Mouse (Mus musculus) cerebellum, postnatal 4 days (tissue): ENCODE results near the gene Zfyve27.
A peak's percentile ranks its signal among the peaks of the same experiment; 100 is the strongest.

Experiments
- DNase-seq, 2 experiments: peaks; one replicate each; pipeline ENCODE4 v3.0.0; 2022; ENCODE audit warnings: low spot score in 2 of 2, mixed read lengths in 1 of 2

Zfyve27 gene

DNA sequence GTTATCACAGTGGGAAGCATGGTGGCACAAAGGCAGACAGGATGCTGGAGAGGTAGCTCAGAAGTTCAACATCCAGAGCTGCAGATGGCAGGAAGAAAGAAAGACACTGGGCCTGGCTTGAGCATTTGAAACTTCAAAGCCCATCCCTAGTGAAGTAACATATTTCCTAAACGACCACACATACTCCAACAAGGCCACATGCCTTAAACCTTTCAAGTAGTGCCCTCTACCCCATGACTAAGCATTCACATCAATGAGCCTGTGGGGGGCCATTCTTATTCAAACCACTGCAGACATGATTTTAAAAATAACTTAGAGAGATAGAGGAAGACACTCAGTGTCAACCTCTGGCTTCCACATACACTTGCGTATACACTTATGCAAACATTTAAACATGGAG lies 21.0 kb upstream of the Zfyve27 start:
- DNase-seq: no peak

DNA sequence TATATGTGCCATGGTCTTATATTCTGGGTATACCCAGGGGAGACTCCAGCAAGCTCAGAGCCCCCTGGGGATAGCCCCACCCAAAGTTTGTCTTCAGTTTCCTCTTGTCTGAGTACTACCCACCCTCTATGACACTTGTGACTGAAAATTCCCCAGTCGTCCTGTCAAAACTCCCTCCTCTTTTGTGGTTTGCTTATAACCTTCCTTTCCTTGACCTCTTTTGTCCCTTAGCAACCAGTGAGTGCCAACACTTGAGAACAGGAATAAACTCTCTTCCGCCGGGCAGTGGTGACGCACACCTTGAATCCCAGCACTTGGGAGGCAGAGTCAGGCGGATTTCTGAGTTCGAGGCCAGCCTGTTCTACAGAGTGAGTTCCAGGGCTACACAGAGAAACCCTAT lies 19.7 kb upstream of the Zfyve27 start:
- no peak for DNase-seq

DNA sequence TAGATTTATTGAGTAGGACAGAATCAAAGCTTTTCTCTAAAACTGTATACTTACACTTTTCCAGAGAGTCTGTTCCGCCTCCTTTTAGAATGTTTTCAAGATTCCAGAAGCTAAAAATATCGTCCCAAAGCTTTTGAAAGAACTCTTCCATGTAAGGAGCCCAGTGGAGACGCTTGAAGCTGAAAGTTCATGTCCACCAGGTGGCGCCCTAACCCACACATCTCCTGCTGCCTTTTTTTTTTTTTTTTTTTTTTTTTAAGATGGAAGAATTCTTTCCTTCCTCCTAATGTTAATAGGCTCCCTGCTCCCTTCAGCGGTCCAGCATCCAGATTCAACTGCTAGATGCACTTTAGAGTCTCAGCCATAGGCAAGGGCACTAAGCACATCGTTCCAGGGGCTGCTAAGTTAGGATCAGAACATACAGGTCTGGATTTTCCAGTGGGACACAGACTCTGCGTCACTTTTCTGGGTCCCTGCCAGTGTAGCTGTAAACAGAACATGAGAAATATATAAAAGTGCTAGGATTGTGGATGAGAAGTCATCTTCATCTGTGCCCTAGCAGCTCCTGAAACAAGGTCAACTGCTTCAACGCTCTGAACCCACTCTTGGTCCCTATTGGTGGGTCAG lies 19.1 kb upstream of the Zfyve27 start:
- peak; percentile 54 to 88 for DNase-seq

DNA sequence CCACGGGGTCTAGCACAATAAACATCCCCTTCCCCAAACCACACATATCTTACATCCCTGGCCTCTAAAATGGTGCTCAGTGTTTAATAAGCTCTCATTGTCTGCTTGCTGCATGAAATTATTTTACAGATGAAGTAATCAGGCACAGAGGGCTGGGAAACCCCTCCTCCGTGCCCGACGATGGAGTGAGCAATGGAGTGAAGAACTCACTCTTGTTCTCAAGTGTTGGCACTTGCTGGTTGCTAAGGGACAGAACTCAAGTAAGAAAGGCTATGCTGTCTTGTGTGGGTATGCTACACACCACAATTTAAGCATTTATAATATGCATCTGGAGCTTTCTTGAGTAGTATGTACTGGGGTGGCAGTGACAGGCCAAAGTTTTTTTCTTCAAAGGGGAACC lies 18.5 kb upstream of the Zfyve27 start:
- no peak for DNase-seq

DNA sequence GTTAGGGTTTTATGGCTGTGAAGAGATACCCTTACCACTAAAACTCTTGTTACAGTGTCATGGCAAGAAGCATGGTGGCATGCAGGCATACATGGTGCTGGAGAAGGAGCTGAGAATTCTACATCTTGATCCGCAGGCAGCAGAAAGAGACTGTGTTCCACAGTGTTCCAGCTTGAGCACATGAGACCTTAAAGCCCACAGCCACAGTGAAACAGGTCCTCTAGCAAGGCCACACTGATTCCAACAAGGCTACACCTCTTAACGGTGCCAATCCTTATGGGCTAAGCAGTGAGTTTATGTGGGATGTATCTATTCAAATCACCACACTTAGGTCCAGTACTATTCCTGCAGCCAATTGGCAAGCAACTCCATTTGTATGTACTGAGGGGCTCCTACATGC lies 18.0 kb upstream of the Zfyve27 start:
- no peak for DNase-seq

DNA sequence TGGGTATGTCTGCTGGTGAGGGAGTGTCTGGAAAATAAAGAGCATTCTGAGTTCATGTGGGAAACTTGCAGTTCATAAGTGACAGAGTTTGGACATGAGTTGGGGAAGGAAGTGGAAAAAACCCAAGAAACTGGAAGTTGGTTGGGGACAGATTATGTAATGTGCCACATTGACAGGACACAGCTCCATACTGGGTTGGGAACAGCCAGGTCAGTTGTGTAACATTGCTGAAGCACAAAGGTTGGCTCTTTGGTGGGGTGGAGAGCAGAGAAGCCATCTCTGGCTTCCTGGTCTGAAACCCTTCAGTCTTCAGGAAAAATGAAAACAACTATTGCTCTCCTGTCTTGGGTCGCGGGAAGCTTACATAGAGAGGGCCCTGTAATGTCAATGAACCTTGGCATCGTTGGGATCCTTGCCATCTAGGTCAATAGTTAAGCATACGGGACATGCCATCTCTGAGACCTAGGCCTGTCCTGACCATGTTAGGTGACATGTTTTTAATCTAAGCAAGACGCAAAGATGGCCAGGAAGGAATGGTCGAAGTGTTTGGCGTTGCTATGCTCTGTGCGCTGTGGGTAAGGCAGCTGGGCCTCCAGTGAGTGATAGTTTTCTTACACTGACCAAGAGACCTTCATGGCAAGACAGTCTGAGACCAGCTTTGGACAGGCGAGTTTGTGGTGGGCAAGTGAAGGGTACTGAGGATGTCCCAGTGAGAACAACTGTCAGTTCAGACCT lies 17.3 kb upstream of the Zfyve27 start:
- no peak for DNase-seq

DNA sequence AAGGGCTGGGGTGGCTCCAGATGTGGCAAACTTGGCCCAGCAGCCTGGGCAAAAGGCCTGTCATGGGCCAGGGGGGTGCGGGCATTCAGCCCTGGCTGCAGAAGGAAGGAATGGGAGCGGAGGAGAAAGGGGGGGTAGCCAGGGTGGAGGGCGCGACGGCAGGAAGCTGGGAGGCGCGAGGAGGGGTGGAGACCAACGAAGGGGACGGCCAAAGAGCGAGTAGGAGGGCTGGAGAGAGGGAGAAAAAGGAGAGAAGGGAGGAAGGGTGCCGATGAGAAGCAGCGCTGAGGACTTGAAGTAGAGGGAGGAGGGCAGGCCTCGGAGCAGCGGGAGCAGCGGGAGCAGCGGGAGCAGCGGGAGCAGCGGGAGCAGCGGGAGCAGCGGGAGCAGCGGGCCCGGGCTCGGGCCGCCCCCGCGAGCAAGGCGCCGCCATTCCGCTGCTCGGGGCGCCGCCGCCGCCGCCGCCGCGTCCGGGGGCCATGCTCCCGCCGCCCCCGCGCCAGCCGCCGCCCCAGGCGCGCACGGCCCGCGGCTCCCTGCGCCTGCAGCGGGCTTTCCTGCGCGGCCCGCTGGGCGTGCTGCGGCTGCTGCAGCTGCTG lies 16.5 kb upstream of the Zfyve27 start, which contains the start of gene Marveld1:
TSS of gene Marveld1 (plus strand) at position 231 of the 599 bp plus-strand sequence.
- peak in 1 of 2 experiments; percentile 39 for DNase-seq

DNA sequence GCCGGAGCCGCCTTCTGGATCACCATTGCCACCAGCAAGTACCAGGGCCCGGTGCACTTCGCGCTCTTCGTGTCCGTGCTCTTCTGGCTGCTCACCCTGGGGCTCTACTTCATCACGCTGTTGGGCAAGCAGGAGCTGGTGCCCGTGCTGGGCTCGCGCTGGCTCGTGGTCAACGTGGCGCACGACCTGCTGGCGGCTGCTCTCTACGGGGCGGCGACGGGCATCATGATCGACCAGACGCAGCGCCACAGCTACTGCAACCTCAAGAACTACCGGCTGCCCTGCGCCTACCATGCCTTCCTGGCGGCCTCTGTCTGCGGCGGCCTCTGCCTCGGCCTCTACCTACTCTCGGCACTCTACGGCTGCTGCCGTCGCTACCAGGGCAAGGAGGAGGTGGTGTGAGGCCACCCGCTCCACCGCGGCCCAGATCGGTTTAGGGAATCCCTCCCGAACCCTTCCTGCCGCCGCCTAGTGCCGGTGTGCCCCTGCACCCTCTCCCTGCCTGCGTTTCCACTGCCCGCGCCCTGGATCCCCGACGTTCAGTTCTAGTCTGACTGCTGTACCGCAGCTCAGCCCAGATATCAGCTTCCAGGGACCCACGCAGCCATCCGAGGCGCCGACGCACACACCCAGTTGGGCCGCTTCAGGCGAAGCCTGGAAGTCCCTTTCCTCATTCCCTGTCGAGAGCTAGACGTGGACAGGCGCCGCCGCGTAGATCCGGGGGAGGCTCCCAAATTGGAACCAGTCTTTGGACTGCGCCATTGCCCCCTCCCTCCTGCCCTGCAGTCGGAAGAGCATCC lies 15.8 kb upstream of the Zfyve27 start:
- peak in 1 of 2 experiments; percentile 59 for DNase-seq

DNA sequence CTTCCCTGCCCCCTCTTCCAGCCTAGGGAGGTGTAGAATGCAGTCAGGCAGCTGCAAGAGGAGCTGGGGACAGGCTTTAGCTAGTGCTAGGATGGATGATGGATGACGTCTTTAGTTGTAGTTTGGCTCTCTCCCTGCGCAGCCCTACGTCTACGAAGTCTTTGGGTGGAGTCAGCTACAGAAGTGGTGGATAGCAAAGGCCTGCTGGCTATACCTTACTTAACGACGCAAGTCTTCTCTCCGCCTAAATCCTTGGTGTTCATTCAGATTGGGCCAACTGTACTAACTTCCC lies 15.2 kb upstream of the Zfyve27 start:
- DNase-seq: no peak

DNA sequence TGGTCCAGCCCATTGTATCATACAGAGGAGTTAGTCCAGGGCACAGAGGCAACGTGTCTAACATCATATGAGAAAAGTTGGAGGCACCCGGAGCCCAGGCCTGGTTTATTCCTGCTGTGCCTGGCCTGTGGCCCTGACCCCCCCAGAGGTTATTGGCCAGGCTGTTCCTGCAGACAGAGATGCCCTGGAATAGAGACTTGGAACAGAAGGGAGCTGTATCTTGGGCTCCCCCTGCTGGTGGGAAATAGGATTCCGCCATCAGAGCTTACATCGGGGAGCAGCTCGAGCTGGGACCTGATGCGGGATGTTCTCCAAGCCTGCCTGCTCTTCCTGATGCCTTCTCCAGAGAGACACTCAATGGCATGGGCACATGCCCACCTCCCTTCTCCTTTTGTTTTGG lies 11.8 kb upstream of the Zfyve27 start:
- DNase-seq: peak; percentile 77 to 90

DNA sequence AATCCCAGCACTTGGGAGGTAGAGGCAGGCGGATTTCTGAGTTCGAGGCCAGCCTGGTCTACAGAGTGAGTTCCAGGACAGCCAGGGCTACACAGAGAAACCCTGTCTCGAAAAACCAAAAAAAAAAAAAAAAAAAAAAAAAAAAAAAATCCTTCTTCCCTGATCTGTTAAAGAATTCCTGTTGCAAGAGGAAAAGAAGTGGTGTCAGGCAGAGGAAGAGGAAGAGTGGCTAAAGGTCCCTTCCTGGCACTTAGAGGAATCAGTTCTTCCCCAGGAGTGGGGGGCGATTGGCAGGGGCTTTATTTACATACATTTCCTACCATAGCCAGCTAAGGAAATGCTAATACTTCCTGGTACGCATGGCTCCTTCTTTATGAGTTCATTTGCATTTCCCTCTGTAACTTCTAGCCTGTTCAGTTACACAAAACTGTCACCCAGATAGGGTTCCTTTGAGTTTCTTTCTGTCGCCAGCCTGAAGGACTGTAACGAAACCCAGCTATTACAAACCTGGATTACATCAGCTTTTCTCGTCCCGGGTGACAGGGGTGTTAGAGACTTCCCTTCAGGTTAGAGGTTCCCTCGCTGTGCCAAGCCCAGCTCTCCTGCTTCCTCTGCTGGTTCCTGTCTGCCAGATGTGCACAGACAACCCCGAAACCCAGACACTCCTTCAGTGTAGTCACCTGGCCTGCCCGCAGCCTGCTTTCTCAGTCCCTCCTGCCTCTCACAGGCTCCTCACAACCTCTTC lies 6.1 kb upstream of the Zfyve27 start:
- no peak for DNase-seq

DNA sequence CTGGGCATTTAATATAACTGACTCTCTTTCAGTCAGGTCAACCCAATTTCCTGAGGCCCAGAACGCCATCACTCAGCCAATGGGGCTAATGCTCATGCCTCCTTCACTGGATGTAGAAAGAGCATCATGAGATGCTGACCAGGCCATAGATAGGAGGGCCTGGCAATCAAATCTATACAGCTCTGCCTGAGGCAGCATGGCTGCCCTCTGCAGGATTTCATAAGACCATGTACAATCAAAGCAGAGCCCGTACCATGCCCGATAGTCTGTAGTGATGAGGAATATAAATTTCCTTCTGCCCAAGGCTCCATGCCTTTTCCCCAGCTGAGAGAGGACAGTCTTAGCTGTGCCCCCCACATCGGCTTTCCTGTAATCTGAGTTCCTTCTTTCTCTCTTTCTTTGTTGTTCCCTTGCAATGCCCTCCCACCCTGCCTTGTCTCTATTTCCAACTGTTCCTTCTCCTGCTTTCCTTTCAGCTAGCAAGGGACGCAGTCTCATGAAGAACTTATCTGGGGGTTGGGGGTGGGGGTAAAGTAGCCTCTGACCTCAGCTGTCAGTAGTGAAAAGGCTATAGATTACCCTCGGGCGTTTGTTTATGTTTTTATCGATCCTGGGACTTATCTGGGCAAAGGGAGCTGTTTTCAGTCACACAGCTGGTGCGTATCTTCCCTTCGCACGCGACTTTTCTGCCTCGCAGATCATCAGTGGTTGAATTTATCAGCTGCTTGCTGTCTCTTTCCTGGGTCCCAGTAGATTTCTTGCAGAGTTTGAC lies 5.3 kb upstream of the Zfyve27 start:
- no peak for DNase-seq

DNA sequence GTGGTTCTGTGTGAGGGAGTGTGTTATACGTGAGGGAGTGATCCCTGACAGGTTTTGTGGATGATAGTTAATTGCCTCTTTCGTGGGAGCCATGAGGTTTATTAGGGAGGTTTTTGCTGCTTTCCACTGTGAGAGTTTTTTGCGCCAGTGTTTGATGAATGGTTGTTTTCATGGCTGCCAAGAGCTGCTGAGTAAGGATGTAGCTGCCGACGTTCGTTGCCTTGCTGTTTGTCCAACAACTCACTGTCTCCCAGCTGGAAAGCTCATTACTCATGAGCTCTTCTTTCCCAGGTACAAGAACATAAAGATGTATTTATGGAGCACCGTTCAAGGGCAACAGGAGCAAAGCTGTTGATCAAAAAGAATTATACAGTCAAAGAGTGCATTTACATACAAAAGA lies 437 bp downstream of the Zfyve27 start:
- no peak for DNase-seq

DNA sequence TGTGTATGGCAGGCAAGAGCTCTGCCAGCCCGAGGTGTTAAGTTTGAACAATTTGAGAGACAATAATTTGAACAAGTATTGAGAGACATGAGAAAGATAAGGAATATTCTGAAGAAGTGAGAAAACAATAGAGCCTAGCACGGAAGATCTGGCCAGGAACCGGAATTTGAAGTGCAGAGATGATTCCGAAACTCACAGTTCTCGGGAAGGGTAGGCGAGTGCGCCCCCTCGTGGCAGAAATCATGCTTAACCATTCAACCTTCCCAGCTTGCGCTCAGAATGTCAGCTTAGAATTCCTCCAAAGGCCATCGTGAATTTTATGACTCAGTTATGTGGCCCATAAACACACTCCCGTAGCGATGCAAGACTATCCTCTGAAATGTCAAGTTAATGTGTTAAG lies 2.4 kb downstream of the Zfyve27 start:
- DNase-seq: peak; percentile 90 to 91

DNA sequence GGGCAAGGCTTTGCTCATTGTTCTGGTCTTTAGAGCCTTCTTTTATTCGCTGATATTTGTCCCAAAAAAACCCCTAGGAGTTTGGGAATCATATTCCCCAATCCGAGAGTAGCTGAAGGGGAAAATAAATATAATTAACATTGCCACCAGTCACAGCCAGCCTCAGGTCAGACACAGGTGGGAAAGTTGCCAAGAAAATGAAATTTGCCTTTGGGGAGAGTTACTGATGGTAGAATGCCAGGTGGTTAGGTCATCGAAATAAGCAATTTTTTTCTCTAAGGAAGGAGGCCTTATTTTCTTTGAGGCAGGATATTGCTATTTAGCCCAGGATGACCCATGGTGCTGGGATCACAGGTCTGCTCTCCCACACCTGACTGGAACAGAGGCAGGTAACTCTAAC lies 3.0 kb downstream of the Zfyve27 start:
- no peak for DNase-seq

DNA sequence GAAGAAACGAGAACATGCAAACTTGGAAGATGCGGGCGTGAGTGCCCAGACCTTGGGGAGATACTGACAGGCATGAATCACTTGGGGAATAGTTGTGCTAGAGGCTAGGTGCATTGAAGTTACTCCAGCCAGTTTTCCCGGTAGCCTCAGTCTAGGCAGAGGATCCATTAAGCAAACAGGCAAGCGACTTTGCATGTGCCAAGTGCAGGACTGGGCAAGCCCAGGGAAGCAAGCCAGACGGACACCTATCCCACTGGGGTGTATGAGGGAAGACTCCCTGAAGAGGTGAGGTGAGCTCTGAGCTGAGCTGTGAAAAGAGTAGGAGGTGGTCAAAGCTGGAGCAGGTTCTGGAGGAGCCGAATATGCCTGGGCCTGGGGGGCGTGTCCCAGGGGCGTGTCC lies 3.7 kb downstream of the Zfyve27 start:
- DNase-seq: no peak

DNA sequence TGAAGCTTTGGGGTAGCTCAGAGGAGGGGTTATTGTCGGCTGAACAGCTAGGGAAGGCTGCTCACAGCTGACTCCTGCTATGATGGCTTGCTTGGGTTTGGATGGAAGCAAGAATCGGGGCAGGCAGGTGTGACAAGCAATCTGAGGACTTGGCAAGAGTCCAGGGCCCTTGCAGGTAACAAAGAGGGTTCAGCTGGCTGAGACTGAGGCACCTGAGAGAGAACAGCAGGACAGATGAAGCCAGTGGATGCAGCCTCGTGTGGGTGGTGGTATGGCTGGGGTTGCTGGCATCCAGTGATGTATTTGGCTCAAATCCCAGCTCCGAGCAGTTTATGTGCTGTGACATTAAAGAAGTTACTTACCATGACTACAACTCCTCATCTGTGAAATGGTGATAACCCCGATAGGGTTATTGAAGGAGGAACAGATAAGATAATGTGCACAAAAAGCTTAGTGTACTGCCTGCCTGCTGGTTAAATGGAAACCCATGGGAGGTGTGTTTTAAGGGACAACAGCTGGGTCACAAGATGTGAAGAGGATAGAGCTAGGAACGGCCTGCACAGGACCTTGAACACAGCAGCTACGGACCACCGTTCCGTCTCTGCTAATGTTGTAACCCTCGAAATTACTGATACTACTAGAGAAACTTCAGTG lies 5.7 kb downstream of the Zfyve27 start:
- DNase-seq: no peak

DNA sequence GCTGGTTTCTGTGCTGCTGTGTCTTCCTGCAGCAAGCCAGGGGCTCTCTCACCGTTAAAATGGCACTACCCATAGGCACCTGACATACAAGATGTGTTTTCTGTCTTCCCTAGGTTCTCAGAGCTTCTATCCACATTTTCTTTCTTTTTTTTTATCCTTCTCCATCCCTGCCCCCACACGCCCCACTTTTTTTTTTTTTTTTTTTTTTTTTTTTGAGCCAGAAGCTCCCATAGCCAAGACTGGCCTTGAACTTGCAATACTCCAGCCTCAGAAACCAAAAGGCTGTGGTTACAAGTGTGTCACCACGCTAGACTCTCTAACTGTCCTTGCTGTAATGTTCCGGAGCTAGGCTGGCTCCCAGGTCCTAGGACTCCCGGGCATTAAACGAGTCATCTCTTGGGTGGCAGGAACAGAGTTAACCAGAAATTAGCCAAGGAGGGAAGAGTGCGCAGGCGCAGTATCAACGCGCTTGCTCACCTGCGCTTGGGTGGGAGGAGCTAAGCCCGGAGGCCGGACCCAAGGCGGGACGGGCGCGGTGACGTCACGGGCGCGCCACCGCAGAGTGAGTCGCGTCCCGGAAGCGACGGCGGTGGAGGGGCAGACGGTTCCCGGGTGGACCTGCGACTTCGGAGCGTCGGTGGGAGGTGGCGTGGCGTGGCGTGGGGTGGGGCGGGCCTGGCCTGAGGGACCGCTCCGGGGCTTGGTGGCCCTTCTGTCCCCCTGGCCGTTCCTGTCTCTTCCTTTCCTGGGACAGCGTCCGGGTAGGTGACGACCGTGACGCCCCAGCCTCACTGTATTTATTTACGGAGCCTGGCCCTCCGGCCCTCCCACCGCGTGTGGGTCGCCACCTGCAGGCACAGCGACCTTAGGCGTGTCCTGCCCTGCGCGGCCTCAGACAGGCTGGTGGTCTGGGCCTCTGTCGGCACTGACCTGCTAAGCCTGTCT lies 6.5 kb downstream of the Zfyve27 start:
- peak; percentile 76 to 91 for DNase-seq

DNA sequence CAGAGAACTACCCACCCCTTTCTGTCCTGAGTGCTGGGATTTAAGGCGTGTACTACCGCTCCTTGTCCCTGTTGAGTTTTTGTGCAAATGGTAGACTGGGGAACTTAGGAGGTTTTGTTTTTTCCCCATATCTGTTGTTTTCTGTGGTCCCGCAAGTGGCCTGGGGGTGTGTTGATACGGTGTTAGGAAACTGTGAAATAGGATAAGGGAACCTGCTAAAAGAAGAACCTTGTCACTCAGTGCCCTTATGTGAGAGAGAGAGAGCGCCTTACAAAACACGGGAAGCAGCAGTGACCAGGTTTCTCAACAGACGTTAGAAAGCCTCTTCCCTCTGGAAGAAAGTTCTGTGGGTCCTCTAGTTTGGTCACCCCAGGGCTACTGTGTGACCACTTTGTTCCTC lies 13.1 kb downstream of the Zfyve27 start:
- DNase-seq: no peak
